Mouse (Mus musculus): ENCODE data around the gene Mttp. TPM values are rescaled to one million over a fixed set of nuclear protein-coding genes. Genes with fewer than 3 reads are reported as not detected.

The Mttp gene
- polyA plus RNA-seq, 1 experiment from 2014 or later = 8.4 TPM

GRCm38 (mm10) chr3:138121461-138121860 is 23.3 kb downstream of the Mttp start:
- no peaks in the 10 kb centered on the region for H3K27me3 ChIP-seq (ENCODE audit: control insufficient read depth, insufficient read depth, low read length)
- no peak overlapping the region for H3K4me2 ChIP-seq (replicated peaks)
- DNase-seq (ENCODE audit: low spot score) (no peak), ATAC-seq (ENCODE audit: low FRiP score) (no peak)
- no peak overlapping the region for H3K27ac ChIP-seq
- H3K4me3 ChIP-seq (replicated peaks; ENCODE audit: low read length) = no peak overlapping the region
- no peaks in the 10 kb centered on the region for H3K4me1 ChIP-seq (replicated peaks; ENCODE audit: control insufficient read depth, insufficient read depth, low read length)
- WGBS = 91% methylated on average over 2 of the region's 2 CpGs
- H3K9ac ChIP-seq = no peak overlapping the region
- no peaks in the 10 kb centered on the region for H3K36me3 ChIP-seq (replicated peaks; ENCODE audit: control insufficient read depth, insufficient read depth)
- no peaks in the 10 kb centered on the region for H3K9me3 ChIP-seq (ENCODE audit: control insufficient read depth, low read length)

DNA sequence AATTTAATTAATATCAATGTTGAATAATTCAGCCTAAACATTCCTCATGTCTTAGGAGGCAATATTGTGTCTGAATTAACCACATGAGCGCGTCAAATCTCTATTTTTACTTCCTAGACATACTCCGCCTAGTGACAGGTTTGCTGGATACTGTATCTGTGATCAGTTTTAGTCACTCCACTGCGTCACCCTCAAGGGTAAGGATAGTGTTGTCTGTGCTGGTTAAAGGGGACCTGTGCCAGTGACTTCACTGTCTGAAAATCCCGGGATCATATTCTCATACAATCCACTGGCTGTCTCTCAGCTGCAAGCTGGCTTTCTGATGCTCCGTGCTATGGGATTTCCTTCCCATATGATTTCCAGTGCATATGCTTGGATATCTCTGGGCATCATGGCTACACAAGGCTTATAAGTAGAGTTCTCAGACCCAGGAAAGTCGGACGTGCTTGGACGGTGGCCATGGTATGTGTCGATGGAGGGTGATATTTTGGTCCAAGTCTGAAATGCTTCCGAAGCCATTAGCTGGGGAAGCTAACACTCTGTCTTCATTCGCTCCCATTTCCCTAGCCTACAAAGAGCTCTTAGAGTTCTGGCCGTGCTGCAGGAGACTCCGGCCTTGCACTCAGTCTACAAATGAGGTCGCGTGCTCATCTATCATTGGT is 25.2 kb downstream of the Mttp start:
- Histone ChIP-seq H3K27me3 (ENCODE audit: control insufficient read depth, insufficient read depth, low read length) (no peaks in the 10 kb centered on the region), H3K36me3 (replicated peaks; ENCODE audit: control insufficient read depth, insufficient read depth) (no peaks in the 10 kb centered on the region), H3K4me3 (replicated peaks; ENCODE audit: low read length) (no peak overlapping the region), H3K4me1 (replicated peaks; ENCODE audit: control insufficient read depth, insufficient read depth, low read length) (no peaks in the 10 kb centered on the region), H3K27ac (no peak overlapping the region), H3K4me2 (replicated peaks) (no peak overlapping the region), H3K9ac (no peak overlapping the region), H3K9me3 (ENCODE audit: control insufficient read depth, low read length) (no peaks in the 10 kb centered on the region)
- DNase-seq (ENCODE audit: low spot score) = no peak
- ATAC-seq (ENCODE audit: low FRiP score) = no peak
- WGBS = 91% methylated on average over 16 of the region's 16 CpGs

- DNase-seq (ENCODE audit: low spot score) (no peak), ATAC-seq (ENCODE audit: low FRiP score) (no peak)
- no peak overlapping the region for H3K27ac ChIP-seq
- H3K4me2 ChIP-seq (replicated peaks) = no peak overlapping the region
- H3K4me1 ChIP-seq (replicated peaks; ENCODE audit: control insufficient read depth, insufficient read depth, low read length) = no peaks in the 10 kb centered on the region
- H3K27me3 ChIP-seq (ENCODE audit: control insufficient read depth, insufficient read depth, low read length) = no peaks in the 10 kb centered on the region
- H3K9ac ChIP-seq = no peak overlapping the region
- no peaks in the 10 kb centered on the region for H3K9me3 ChIP-seq (ENCODE audit: control insufficient read depth, low read length)
- H3K36me3 ChIP-seq (replicated peaks; ENCODE audit: control insufficient read depth, insufficient read depth) = no peaks in the 10 kb centered on the region
- H3K4me3 ChIP-seq (replicated peaks; ENCODE audit: low read length) = no peak overlapping the region
- WGBS = 79% methylated on average over 14 of the region's 14 CpGs
Observed at GRCm38 (mm10) chr3:138118831-138119230, 25.9 kb downstream of the Mttp start.

DNA sequence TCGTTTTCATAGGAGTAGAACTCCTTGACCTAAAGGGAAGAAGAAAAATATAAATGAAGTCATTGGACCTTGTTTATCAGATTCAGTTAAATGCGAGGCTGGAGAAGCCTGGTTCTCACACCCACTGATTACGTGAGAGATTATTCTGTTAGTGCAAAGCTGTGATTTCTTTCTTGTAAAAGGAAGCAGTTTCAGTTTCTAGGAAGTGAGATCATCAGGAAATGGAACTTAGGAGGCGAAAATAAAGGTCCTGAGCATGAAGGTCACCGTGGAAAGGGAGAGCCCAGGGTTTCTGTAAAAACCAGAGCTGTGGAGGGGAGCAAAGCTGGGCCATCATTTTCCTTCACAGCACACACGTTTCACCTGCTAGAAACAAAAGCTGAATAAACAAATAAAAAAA is 26.4 kb downstream of the Mttp start:
- Histone ChIP-seq H3K27me3 (ENCODE audit: control insufficient read depth, insufficient read depth, low read length) (no peaks in the 10 kb centered on the region), H3K9ac (no peak overlapping the region), H3K36me3 (replicated peaks; ENCODE audit: control insufficient read depth, insufficient read depth) (no peaks in the 10 kb centered on the region), H3K9me3 (ENCODE audit: control insufficient read depth, low read length) (no peaks in the 10 kb centered on the region), H3K4me1 (replicated peaks; ENCODE audit: control insufficient read depth, insufficient read depth, low read length) (no peaks in the 10 kb centered on the region), H3K27ac (no peak overlapping the region), H3K4me3 (replicated peaks; ENCODE audit: low read length) (no peak overlapping the region), H3K4me2 (replicated peaks) (no peak overlapping the region)
- DNase-seq (ENCODE audit: low spot score) = no peak
- no peak for ATAC-seq (ENCODE audit: low FRiP score)
- WGBS = 80% methylated on average over 6 of the region's 6 CpGs

DNA sequence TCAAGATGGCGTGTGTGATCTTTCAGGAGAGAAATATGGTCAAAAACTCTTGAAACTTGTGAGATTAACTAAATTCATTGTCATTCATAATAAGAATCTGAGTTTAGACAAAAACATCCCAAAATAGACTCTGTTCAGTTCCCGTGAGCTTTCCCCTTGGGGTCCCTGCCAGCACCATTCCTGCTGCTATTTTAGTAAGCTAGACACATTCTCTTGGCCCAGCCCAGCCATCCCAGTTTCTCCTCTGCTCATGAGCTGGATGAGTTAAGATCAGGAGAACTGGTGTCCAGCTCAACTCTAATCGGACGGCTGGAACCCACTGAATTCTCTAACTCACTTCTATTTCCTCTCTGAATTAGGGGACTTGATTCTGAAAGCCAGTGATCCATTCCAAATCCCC is 27.9 kb downstream of the Mttp start:
- ATAC-seq (ENCODE audit: low FRiP score) (no peak), DNase-seq (ENCODE audit: low spot score) (no peak)
- Histone ChIP-seq H3K4me1 (replicated peaks; ENCODE audit: control insufficient read depth, insufficient read depth, low read length) (no peaks in the 10 kb centered on the region), H3K27me3 (ENCODE audit: control insufficient read depth, insufficient read depth, low read length) (no peaks in the 10 kb centered on the region), H3K4me2 (replicated peaks) (no peak overlapping the region), H3K36me3 (replicated peaks; ENCODE audit: control insufficient read depth, insufficient read depth) (no peaks in the 10 kb centered on the region), H3K9me3 (ENCODE audit: control insufficient read depth, low read length) (no peaks in the 10 kb centered on the region), H3K9ac (no peak overlapping the region), H3K27ac (no peak overlapping the region), H3K4me3 (replicated peaks; ENCODE audit: low read length) (no peak overlapping the region)
- 88% methylated on average over 4 of the region's 4 CpGs for WGBS

GRCm38 (mm10) chr3:138114106-138114505 is 30.7 kb downstream of the Mttp start:
- no peak overlapping the region for H3K27ac ChIP-seq
- H3K4me3 ChIP-seq (replicated peaks; ENCODE audit: low read length) = no peak overlapping the region
- no peak for ATAC-seq (ENCODE audit: low FRiP score)
- H3K27me3 ChIP-seq (ENCODE audit: control insufficient read depth, insufficient read depth, low read length) = no peaks in the 10 kb centered on the region
- WGBS = 84% methylated on average over 17 of the region's 17 CpGs
- H3K4me1 ChIP-seq (replicated peaks; ENCODE audit: control insufficient read depth, insufficient read depth, low read length) = no peaks in the 10 kb centered on the region
- DNase-seq (ENCODE audit: low spot score) = no peak
- H3K9ac ChIP-seq = no peak overlapping the region
- no peaks in the 10 kb centered on the region for H3K9me3 ChIP-seq (ENCODE audit: control insufficient read depth, low read length)
- H3K4me2 ChIP-seq (replicated peaks) = no peak overlapping the region
- H3K36me3 ChIP-seq (replicated peaks; ENCODE audit: control insufficient read depth, insufficient read depth) = no peaks in the 10 kb centered on the region

- no peaks in the 10 kb centered on the region for H3K9me3 ChIP-seq (ENCODE audit: control insufficient read depth, low read length)
- no peak overlapping the region for H3K4me3 ChIP-seq (replicated peaks; ENCODE audit: low read length)
- no peaks in the 10 kb centered on the region for H3K27me3 ChIP-seq (ENCODE audit: control insufficient read depth, insufficient read depth, low read length)
- ATAC-seq (ENCODE audit: low FRiP score) (no peak), DNase-seq (ENCODE audit: low spot score) (no peak)
- no peak overlapping the region for H3K27ac ChIP-seq
- H3K9ac ChIP-seq = no peak overlapping the region
- no peaks in the 10 kb centered on the region for H3K4me1 ChIP-seq (replicated peaks; ENCODE audit: control insufficient read depth, insufficient read depth, low read length)
- H3K36me3 ChIP-seq (replicated peaks; ENCODE audit: control insufficient read depth, insufficient read depth) = no peaks in the 10 kb centered on the region
- H3K4me2 ChIP-seq (replicated peaks) = no peak overlapping the region
- WGBS = 94% methylated on average over 19 of the region's 19 CpGs
Observed at GRCm38 (mm10) chr3:138110910-138111782, 33.6 kb downstream of the Mttp start.

DNA sequence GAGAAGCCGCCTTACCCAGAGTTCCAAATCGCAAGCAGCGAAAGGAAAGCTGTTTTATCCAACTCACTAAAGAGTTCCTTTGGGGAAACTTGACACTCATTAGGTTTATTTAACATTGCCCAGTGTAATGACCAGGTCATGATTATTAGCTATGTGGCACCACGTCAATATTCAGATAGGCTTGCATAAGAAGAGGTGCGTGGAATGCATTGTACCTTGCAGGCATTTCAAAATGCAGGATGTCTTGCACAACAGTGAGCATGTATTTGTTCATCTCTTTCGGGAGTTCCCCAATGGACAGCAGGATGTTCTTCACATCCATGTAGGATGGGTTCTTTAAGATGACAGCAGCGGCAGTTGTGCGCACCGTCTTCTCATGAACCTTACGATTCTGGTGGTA is 37.9 kb downstream of the Mttp start:
- 97% methylated on average over 10 of the region's 10 CpGs for WGBS

GRCm38 (mm10) chr3:138105056-138105455 is 39.7 kb downstream of the Mttp start:
- H3K9ac ChIP-seq = no peak overlapping the region
- no peaks in the 10 kb centered on the region for H3K36me3 ChIP-seq (replicated peaks; ENCODE audit: control insufficient read depth, insufficient read depth)
- H3K4me3 ChIP-seq (replicated peaks; ENCODE audit: low read length) = no peak overlapping the region
- no peak for ATAC-seq (ENCODE audit: low FRiP score)
- no peaks in the 10 kb centered on the region for H3K9me3 ChIP-seq (ENCODE audit: control insufficient read depth, low read length)
- WGBS = 70% methylated on average over 5 of the region's 5 CpGs
- H3K27ac ChIP-seq = no peak overlapping the region
- H3K27me3 ChIP-seq (ENCODE audit: control insufficient read depth, insufficient read depth, low read length) = no peaks in the 10 kb centered on the region
- DNase-seq (ENCODE audit: low spot score) = no peak
- no peak overlapping the region for H3K4me2 ChIP-seq (replicated peaks)
- H3K4me1 ChIP-seq (replicated peaks; ENCODE audit: control insufficient read depth, insufficient read depth, low read length) = no peaks in the 10 kb centered on the region

More for the DNA sequence above, 37.9 kb downstream of the Mttp start:
- no peaks in the 10 kb centered on the region for H3K36me3 ChIP-seq (replicated peaks; ENCODE audit: control insufficient read depth, insufficient read depth)
- H3K9me3 ChIP-seq (ENCODE audit: control insufficient read depth, low read length) = no peaks in the 10 kb centered on the region
- no peaks in the 10 kb centered on the region for H3K27me3 ChIP-seq (ENCODE audit: control insufficient read depth, insufficient read depth, low read length)
- DNase-seq (ENCODE audit: low spot score) (no peak), ATAC-seq (ENCODE audit: low FRiP score) (no peak)
- no peak overlapping the region for H3K27ac ChIP-seq
- no peak overlapping the region for H3K4me2 ChIP-seq (replicated peaks)
- no peaks in the 10 kb centered on the region for H3K4me1 ChIP-seq (replicated peaks; ENCODE audit: control insufficient read depth, insufficient read depth, low read length)
- H3K9ac ChIP-seq = no peak overlapping the region
- H3K4me3 ChIP-seq (replicated peaks; ENCODE audit: low read length) = no peak overlapping the region
